Mouse (Mus musculus) MEL (cell line): ENCODE data around the gene Slc35f6.

Source experiments
- CHD1 ChIP-seq: IDR thresholded peaks from 2 replicates; pipeline ENCODE4 v1.6.1; 2012; ENCODE audit warnings: low read depth, mild to moderate bottlenecking, inconsistent platforms, low read length, improper control_type of control experiment
- CTCF ChIP-seq, 3 experiments: IDR thresholded peaks in 2 of 3; conservative IDR thresholded peaks in 1 of 3; 2 replicates each; pipeline ENCODE4 v1.5.1; 2011 to 2012; ENCODE audit warnings: low read length in 3 of 3, low read depth in 2 of 3, mild to moderate bottlenecking in 2 of 3, improper control_type of control experiment in 1 of 3, inconsistent platforms in 1 of 3, mixed read lengths in 1 of 3, moderate library complexity in 1 of 3; ENCODE audit not compliant: control insufficient read depth in 1 of 3, insufficient read depth in 1 of 3, poor library complexity in 1 of 3, severe bottlenecking in 1 of 3
- E2F4 ChIP-seq: IDR thresholded peaks from 2 replicates; pipeline ENCODE4 v1.6.1; 2011; ENCODE audit warnings: low read depth, low read length, improper control_type of control experiment, borderline replicate concordance
- EP300 ChIP-seq, 2 experiments: IDR thresholded peaks; 2 replicates each; pipeline ENCODE4 v1.6.1; 2011; ENCODE audit warnings: improper control_type of control experiment in 2 of 2, low read length in 2 of 2, low read depth in 1 of 2, mild to moderate bottlenecking in 1 of 2
- GABPA ChIP-seq: IDR thresholded peaks from 2 replicates; pipeline ENCODE4 v1.6.1; 2012; ENCODE audit warnings: low read depth, mild to moderate bottlenecking, inconsistent platforms, low read length, improper control_type of control experiment, moderate library complexity
- MYC ChIP-seq: IDR thresholded peaks from 2 replicates; pipeline ENCODE4 v1.6.1; 2011; ENCODE audit warnings: low read depth, mild to moderate bottlenecking, low read length, improper control_type of control experiment, moderate library complexity
- POLR2A ChIP-seq, 2 experiments: IDR thresholded peaks; 2 replicates each; pipeline ENCODE4 v1.6.1; 2011 to 2012; ENCODE audit warnings: low read length in 2 of 2, mild to moderate bottlenecking in 2 of 2, control low read depth in 1 of 2, improper control_type of control experiment in 1 of 2, low read depth in 1 of 2, moderate library complexity in 1 of 2; ENCODE audit not compliant: control insufficient read depth in 1 of 2, insufficient read depth in 1 of 2, poor library complexity in 1 of 2
- POLR2AphosphoS2 ChIP-seq: IDR thresholded peaks from 2 replicates; pipeline ENCODE4 v1.6.1; 2011; ENCODE audit warnings: low read length, improper control_type of control experiment
- RCOR1 ChIP-seq: IDR thresholded peaks from 2 replicates; pipeline ENCODE4 v1.6.1; 2012; ENCODE audit warnings: low read depth, mild to moderate bottlenecking, inconsistent platforms, low read length, improper control_type of control experiment
- SIN3A ChIP-seq: IDR thresholded peaks from 2 replicates; pipeline ENCODE4 v1.6.1; 2012; ENCODE audit warnings: low read length, improper control_type of control experiment, inconsistent platforms
- SMC3 ChIP-seq: IDR thresholded peaks from 2 replicates; pipeline ENCODE4 v1.6.1; 2011; ENCODE audit warnings: low read depth, low read length, improper control_type of control experiment
- ZC3H11A ChIP-seq: IDR thresholded peaks from 2 replicates; pipeline ENCODE4 v1.6.1; 2012; ENCODE audit warnings: low read depth, mild to moderate bottlenecking, inconsistent platforms, low read length, improper control_type of control experiment
- ZNF384 ChIP-seq: IDR thresholded peaks from 2 replicates; pipeline ENCODE4 v1.6.1; 2012; ENCODE audit warnings: low read depth, mild to moderate bottlenecking, inconsistent platforms, low read length, improper control_type of control experiment

DNA sequence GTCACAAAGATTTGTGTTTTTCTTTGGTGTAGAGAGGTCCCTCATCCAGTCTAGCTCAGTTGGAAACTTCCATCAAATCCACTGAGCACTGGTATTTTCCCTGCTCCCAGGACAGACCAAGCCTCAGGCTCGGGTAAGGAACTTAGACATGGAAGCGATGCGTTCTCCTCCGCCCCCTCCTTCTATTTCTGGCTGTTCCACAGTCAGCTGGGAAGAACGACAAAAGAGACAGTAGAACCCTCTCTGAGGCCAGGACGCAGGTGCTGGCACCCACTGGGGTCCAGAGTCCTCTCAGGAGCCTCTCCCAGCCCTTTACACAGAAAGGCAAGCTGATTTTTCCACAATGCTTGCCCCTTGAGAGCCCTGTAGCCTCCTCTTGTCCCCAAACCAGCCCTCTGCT, 17.3 kb upstream of the Slc35f6 start:
- TF ChIP-seq SMC3 (no peak), MYC (no peak), GABPA (no peak), POLR2A (IDR thresholded peaks at IDR 0.05; ENCODE audit: control insufficient read depth in 1 of 2, insufficient read depth in 1 of 2, low read depth in 1 of 2, low read length in 2 of 2, poor library complexity in 1 of 2) (no peak), CHD1 (no peak), CTCF (IDR thresholded peaks at IDR 0.05 in 2 of 3, conservative IDR thresholded peaks at IDR 0.05 in 1 of 3; ENCODE audit: control insufficient read depth in 1 of 3, insufficient read depth in 1 of 3, low read depth in 2 of 3, low read length in 3 of 3, poor library complexity in 1 of 3, severe bottlenecking in 1 of 3) (no peak), EP300 (IDR thresholded peaks at IDR 0.05; ENCODE audit: low read depth in 1 of 2, low read length in 2 of 2) (no peak), SIN3A (no peak), ZNF384 (no peak), E2F4 (no peak), ZC3H11A (no peak), RCOR1 (no peak), POLR2AphosphoS2 (no peak)
